ENCODE assay signal across 9 mouse cellular contexts in genomic region chr19:32102976-32103300, GRCm38 (mm10). TPM values are rescaled to one million over a fixed set of nuclear protein-coding genes. Genes with fewer than 3 reads are reported as not detected.
DNase-seq lines count a peak whose midpoint lies in the region; ATAC-seq lines count a peak whose summit lies in the region.
"Had no signal": no experiment of that assay in that cellular context is flagged by ENCODE, and none has a peak within 500 bp of the region (broad histone marks: within the 10 kb centered on the region; RNA-seq: fewer than 3 reads in every experiment).

No protein-coding gene starts in this region.

- H3K9me3 ChIP-seq in heart, embryonic 12.5 days (replicated peaks) = no peaks in the 10 kb centered on the region
- H3K9me3 ChIP-seq in forebrain, embryonic 15.5 days = no peaks in the 10 kb centered on the region
- H3K9me3 ChIP-seq in limb, embryonic 13.5 days = no peaks in the 10 kb centered on the region
- H3K9me3 ChIP-seq: megakaryocyte, embryonic 14.5 days had no signal

- no peaks in the 10 kb centered on the region for H3K27me3 ChIP-seq in heart, embryonic 12.5 days (replicated peaks)
- H3K27me3 ChIP-seq in forebrain, embryonic 15.5 days = no peaks in the 10 kb centered on the region
- 0 out of 2 replicates have a peak, but pooled peaks cover 3% of the 10 kb centered on the region for H3K27me3 ChIP-seq in limb, embryonic 13.5 days
- H3K27me3 ChIP-seq: megakaryocyte, embryonic 14.5 days had no signal

- H3K4me3 ChIP-seq in heart, embryonic 12.5 days = peak overlapping the region; percentile 25
- H3K4me3 ChIP-seq in forebrain, embryonic 15.5 days = peak overlapping the region; percentile 33
- H3K4me3 ChIP-seq in limb, embryonic 13.5 days = no peak overlapping the region
- H3K4me3 ChIP-seq: megakaryocyte, embryonic 14.5 days had no signal

- intact Hi-C loops in heart, postnatal 25 days (cut with DNase I) = loop anchor here (5.0 kb wide), 1 partner anchor 76 kb away; no protein-coding TSS in a partner anchor

- peaks cover 33% of the 10 kb centered on the region for H3K4me1 ChIP-seq in heart, embryonic 12.5 days (replicated peaks)
- H3K4me1 ChIP-seq in forebrain, embryonic 15.5 days = no peaks in the 10 kb centered on the region
- H3K4me1 ChIP-seq in limb, embryonic 13.5 days = 0 out of 2 replicates have a peak, but pooled peaks cover 6% of the 10 kb centered on the region

- WGBS in heart, embryonic 12.5 days = 9% methylated on average over 9 of the region's 9 CpGs
- 8% methylated on average over 9 of the region's 9 CpGs for WGBS in forebrain, embryonic 15.5 days
- 14% methylated on average over 9 of the region's 9 CpGs for WGBS in limb, embryonic 13.5 days

- peak overlapping the region; percentile 63 for H3K4me2 ChIP-seq in heart, embryonic 12.5 days
- H3K4me2 ChIP-seq in forebrain, embryonic 15.5 days (replicated peaks) = peak overlapping the region; percentile 39
- peak overlapping the region; percentile 48 for H3K4me2 ChIP-seq in limb, embryonic 13.5 days (replicated peaks)

- no peak for DNase-seq in heart, postnatal 25 days (ENCODE audit: low spot score)
- peak; percentile 26 for DNase-seq in ZHBTc4 (ENCODE audit: low read depth, low spot score)
- DNase-seq in urinary bladder, adult 18-20 months (ENCODE audit: low spot score in 2 of 2) = no peak
- no peak for DNase-seq in cerebellum, postnatal 14 days

- H3K36me3 ChIP-seq in heart, embryonic 12.5 days = no peaks in the 10 kb centered on the region
- no peaks in the 10 kb centered on the region for H3K36me3 ChIP-seq in forebrain, embryonic 15.5 days
- H3K36me3 ChIP-seq in limb, embryonic 13.5 days = no peaks in the 10 kb centered on the region

- ATAC-seq in heart, embryonic 12.5 days (ENCODE audit: insufficient number of reproducible peaks, low FRiP score) = no peak
- peak; percentile 67 for ATAC-seq in forebrain, embryonic 15.5 days (replicated peaks)
- ATAC-seq in limb, embryonic 13.5 days (ENCODE audit: low FRiP score, low read depth) = no peak
- no peak for ATAC-seq in inflammation-experienced regulatory T-cells, adult 6 months

- H3K9ac ChIP-seq in heart, embryonic 12.5 days = no peak overlapping the region
- H3K9ac ChIP-seq in forebrain, embryonic 15.5 days (replicated peaks) = peak overlapping the region; percentile 49
- H3K9ac ChIP-seq in limb, embryonic 13.5 days = no peak overlapping the region

- H3K27ac ChIP-seq in heart, embryonic 12.5 days (ENCODE audit: poor library complexity, severe bottlenecking) = no peak overlapping the region
- no peak overlapping the region for H3K27ac ChIP-seq in forebrain, embryonic 15.5 days (replicated peaks)
- H3K27ac ChIP-seq in limb, embryonic 13.5 days = no peak overlapping the region

RNA-seq across cellular contexts. Expression of gene Asah2, which starts 5.1 kb away (rescaled TPM):
- polyA plus RNA-seq in heart, embryonic 12.5 days (2016; fragmentation: Nextera tagmentation; extraction: Ambion mirVana) = 2.6 and 3.1 TPM in 2 replicates
- total RNA-seq in heart, postnatal 25 days (2021) = 10 to 100 TPM; 11.3 to 12.3 TPM
- 0.33 and 0.48 TPM in 2 replicates for polyA plus RNA-seq in forebrain, embryonic 15.5 days (2015; fragmentation: Nextera tagmentation; extraction: Ambion mirVana)
- polyA plus RNA-seq in limb, embryonic 13.5 days (2015; fragmentation: Nextera tagmentation; extraction: Ambion mirVana) = 1.5 and 1.9 TPM in 2 replicates
- 1 to 10 TPM; 1.5 to 3.2 (median 1.5) TPM for polyA plus RNA-seq in inflammation-experienced regulatory T-cells, adult 6 months (2017; shearing (Covaris generic))
